Mouse (Mus musculus) thymus, adult 18-20 months (tissue): ENCODE data around the gene Hcfc1.

Source experiments
- DNase-seq, 2 experiments: peaks; one replicate each; pipeline ENCODE4 v3.0.0; 2022; ENCODE audit warnings: mixed read lengths in 2 of 2

The Hcfc1 gene

GRCm38 (mm10) chrX:73931871-73932270 is 34.3 kb downstream of the Hcfc1 start:
- no peak for DNase-seq

- DNase-seq, result peak; percentile 39 to 49
These were observed 35.6 kb downstream of the Hcfc1 start, which contains the start of gene Renbp for GRCm38 (mm10) chrX:73930402-73931062. Gene Renbp, minus strand, starts transcription at chrX:73930850.

- peak in 1 of 2 experiments; percentile 29 for DNase-seq
These were observed 43.6 kb downstream of the Hcfc1 start for GRCm38 (mm10) chrX:73922550-73922882.

- DNase-seq, result peak; percentile 66 to 78
These were observed 44.2 kb downstream of the Hcfc1 start, which contains the start of the genes Arhgap4 and Naa10 for GRCm38 (mm10) chrX:73921823-73922549. Gene Arhgap4, minus strand, starts transcription at chrX:73921870. Gene Naa10, minus strand, starts transcription at chrX:73921944.

- no peak for DNase-seq
These were observed 44.8 kb downstream of the Hcfc1 start for GRCm38 (mm10) chrX:73921285-73921822.

GRCm38 (mm10) chrX:73918631-73919030 is 47.5 kb downstream of the Hcfc1 start:
- DNase-seq, result no peak

- DNase-seq, result no peak
These were observed 49.2 kb downstream of the Hcfc1 start for GRCm38 (mm10) chrX:73916945-73917344.

- peak; percentile 89 to 92 for DNase-seq
These were observed 51.1 kb downstream of the Hcfc1 start for GRCm38 (mm10) chrX:73914827-73915703.

- peak; percentile 56 to 79 for DNase-seq
These were observed 54.6 kb downstream of the Hcfc1 start for GRCm38 (mm10) chrX:73911588-73911987.

GRCm38 (mm10) chrX:73911156-73911555 is 55.0 kb downstream of the Hcfc1 start:
- peak; percentile 72 to 80 for DNase-seq

- no peak for DNase-seq
These were observed 55.7 kb downstream of the Hcfc1 start for GRCm38 (mm10) chrX:73910451-73910850.

GRCm38 (mm10) chrX:73910049-73910448 is 56.1 kb downstream of the Hcfc1 start:
- no peak for DNase-seq

- no peak for DNase-seq
These were observed 68.2 kb downstream of the Hcfc1 start for GRCm38 (mm10) chrX:73897959-73898358.

- peak in 1 of 2 experiments; percentile 18 for DNase-seq
These were observed 70.4 kb downstream of the Hcfc1 start, which contains the start of gene L1cam for GRCm38 (mm10) chrX:73895719-73896118. Gene L1cam, minus strand, starts transcription at chrX:73896105.

- no peak for DNase-seq
These were observed 73.3 kb downstream of the Hcfc1 start for GRCm38 (mm10) chrX:73892833-73893232.
